Mouse (Mus musculus): ENCODE data around the gene Oas1d. TPM values are rescaled to one million over a fixed set of nuclear protein-coding genes. Genes with fewer than 3 reads are reported as not detected.
"Not testable (repeated sequence)": the region's sequence is repeated elsewhere in the genome, so short reads cannot be mapped to it uniquely, and the experiment has no call there.

Oas1d gene
- polyA plus RNA-seq, 1 experiment from 2014 or later = not detected

DNA sequence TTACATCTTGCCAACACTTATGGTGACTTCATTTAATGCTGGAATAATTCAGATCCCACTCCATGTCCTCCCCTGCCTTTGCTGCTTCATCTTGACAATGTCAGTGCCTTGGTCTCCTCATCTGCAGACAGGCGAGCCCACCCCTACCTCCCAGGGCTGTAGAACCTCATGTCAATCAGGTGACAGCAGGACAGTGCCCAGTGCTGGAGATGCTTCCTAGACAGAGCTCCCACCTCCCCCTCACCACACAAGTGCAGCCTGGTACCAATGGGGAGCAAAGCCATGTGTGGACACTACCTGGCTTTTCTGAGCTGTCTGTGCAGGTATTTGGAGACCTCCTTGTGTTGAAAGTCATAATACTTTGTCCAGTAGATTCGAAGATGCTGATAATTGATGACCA is 35.5 kb upstream of the Oas1d start:
- H3K36me3 ChIP-seq (replicated peaks; ENCODE audit: control insufficient read depth, insufficient read depth, low read depth, low read length); ATAC-seq (replicated peaks; ENCODE audit: insufficient number of reproducible peaks, low FRiP score, low TSS enrichment, low read depth); H3K27ac ChIP-seq (replicated peaks; ENCODE audit: low read depth, low read length); H3K27me3 ChIP-seq (ENCODE audit: control insufficient read depth, insufficient read depth, low read length); H3K9ac ChIP-seq (replicated peaks; ENCODE audit: low read length); H3K9me3 ChIP-seq (replicated peaks; ENCODE audit: control insufficient read depth, low read length); H3K4me3 ChIP-seq (ENCODE audit: low read depth, low read length); DNase-seq (ENCODE audit: low spot score); H3K4me1 ChIP-seq (ENCODE audit: control insufficient read depth, insufficient read depth, low read length); H3K4me2 ChIP-seq (ENCODE audit: low read depth, low read length): not testable (repeated sequence)
- 63% methylated on average over 2 of the region's 2 CpGs for WGBS

DNA sequence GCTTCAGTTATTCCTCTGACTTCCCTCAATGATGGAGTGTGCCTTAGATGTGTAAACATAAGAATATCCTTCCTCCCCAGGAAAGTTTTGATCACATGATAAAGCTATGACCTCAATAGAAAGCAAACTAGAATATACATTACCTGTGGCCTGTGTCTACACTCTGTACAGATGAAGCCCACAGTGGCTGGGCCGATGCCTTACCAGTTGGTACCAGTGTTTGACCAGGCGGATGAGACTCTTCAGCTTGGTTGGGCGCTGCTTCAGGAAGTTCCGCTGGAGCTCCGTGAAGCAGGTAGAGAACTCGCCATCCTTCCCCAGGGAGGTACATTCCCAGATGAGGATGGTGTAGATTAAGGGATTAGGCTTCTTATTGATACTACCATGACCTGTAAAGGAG is 32.7 kb upstream of the Oas1d start:
- DNase-seq (ENCODE audit: low spot score); H3K4me2 ChIP-seq (ENCODE audit: low read depth, low read length); H3K4me1 ChIP-seq (ENCODE audit: control insufficient read depth, insufficient read depth, low read length); H3K9me3 ChIP-seq (replicated peaks; ENCODE audit: control insufficient read depth, low read length); H3K27ac ChIP-seq (replicated peaks; ENCODE audit: low read depth, low read length); H3K9ac ChIP-seq (replicated peaks; ENCODE audit: low read length); ATAC-seq (replicated peaks; ENCODE audit: insufficient number of reproducible peaks, low FRiP score, low TSS enrichment, low read depth); H3K36me3 ChIP-seq (replicated peaks; ENCODE audit: control insufficient read depth, insufficient read depth, low read depth, low read length); H3K27me3 ChIP-seq (ENCODE audit: control insufficient read depth, insufficient read depth, low read length); H3K4me3 ChIP-seq (ENCODE audit: low read depth, low read length): not testable (repeated sequence)
- 93% methylated on average over 6 of the region's 6 CpGs for WGBS

DNA sequence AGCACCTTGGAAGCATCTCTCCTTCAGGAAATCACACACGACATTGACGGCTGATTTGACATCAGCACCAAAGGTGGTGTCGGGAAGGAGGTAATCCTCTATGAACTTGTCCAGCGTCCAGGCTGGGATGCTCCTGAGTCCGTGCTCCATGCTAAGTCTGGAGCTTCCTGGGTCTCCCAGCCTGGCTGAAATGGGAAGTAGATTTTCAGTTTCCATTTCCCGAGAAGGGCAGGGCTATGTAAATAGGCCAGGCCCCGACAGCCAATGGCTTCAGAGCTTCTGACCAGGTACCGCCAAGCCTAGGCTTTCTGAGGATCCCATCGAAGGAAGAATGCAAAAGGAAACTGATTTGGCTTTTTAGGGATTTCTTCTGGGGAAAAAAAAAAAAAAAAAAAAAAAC is 26.9 kb upstream of the Oas1d start, which contains the start of gene Oas1g:
Oas1g (minus strand) TSS at position 201 of the 400 bp plus-strand sequence.
- not testable (repeated sequence) for ATAC-seq (replicated peaks; ENCODE audit: insufficient number of reproducible peaks, low FRiP score, low TSS enrichment, low read depth)

GRCm38 (mm10) chr5:120887831-120888230 is 26.5 kb upstream of the Oas1d start:
- Histone ChIP-seq H3K4me2 (ENCODE audit: low read depth, low read length) (no peak overlapping the region), H3K9me3 (replicated peaks; ENCODE audit: control insufficient read depth, low read length) (no peaks in the 10 kb centered on the region), H3K4me1 (ENCODE audit: control insufficient read depth, insufficient read depth, low read length) (no peaks in the 10 kb centered on the region), H3K36me3 (replicated peaks; ENCODE audit: control insufficient read depth, insufficient read depth, low read depth, low read length) (no peaks in the 10 kb centered on the region), H3K27ac (replicated peaks; ENCODE audit: low read depth, low read length) (no peak overlapping the region), H3K9ac (replicated peaks; ENCODE audit: low read length) (no peak overlapping the region), H3K27me3 (ENCODE audit: control insufficient read depth, insufficient read depth, low read length) (no peaks in the 10 kb centered on the region), H3K4me3 (ENCODE audit: low read depth, low read length) (no peak overlapping the region)
- DNase-seq (ENCODE audit: low spot score) (no peak), ATAC-seq (replicated peaks; ENCODE audit: insufficient number of reproducible peaks, low FRiP score, low TSS enrichment, low read depth) (no peak)
- WGBS = 61% methylated on average over 6 of the region's 6 CpGs

More for the DNA sequence above, 26.9 kb upstream of the Oas1d start, which contains the start of gene Oas1g:
- not testable (repeated sequence) for H3K36me3 ChIP-seq (replicated peaks; ENCODE audit: control insufficient read depth, insufficient read depth, low read depth, low read length); H3K9me3 ChIP-seq (replicated peaks; ENCODE audit: control insufficient read depth, low read length); DNase-seq (ENCODE audit: low spot score); H3K27me3 ChIP-seq (ENCODE audit: control insufficient read depth, insufficient read depth, low read length); H3K9ac ChIP-seq (replicated peaks; ENCODE audit: low read length); H3K4me3 ChIP-seq (ENCODE audit: low read depth, low read length); H3K27ac ChIP-seq (replicated peaks; ENCODE audit: low read depth, low read length); H3K4me2 ChIP-seq (ENCODE audit: low read depth, low read length); H3K4me1 ChIP-seq (ENCODE audit: control insufficient read depth, insufficient read depth, low read length)
- 17% methylated on average over 4 of the region's 9 CpGs for WGBS

- H3K27ac ChIP-seq (replicated peaks; ENCODE audit: low read depth, low read length); ATAC-seq (replicated peaks; ENCODE audit: insufficient number of reproducible peaks, low FRiP score, low TSS enrichment, low read depth); H3K36me3 ChIP-seq (replicated peaks; ENCODE audit: control insufficient read depth, insufficient read depth, low read depth, low read length); H3K9me3 ChIP-seq (replicated peaks; ENCODE audit: control insufficient read depth, low read length); DNase-seq (ENCODE audit: low spot score); H3K4me3 ChIP-seq (ENCODE audit: low read depth, low read length); H3K4me2 ChIP-seq (ENCODE audit: low read depth, low read length); H3K27me3 ChIP-seq (ENCODE audit: control insufficient read depth, insufficient read depth, low read length); H3K9ac ChIP-seq (replicated peaks; ENCODE audit: low read length); H3K4me1 ChIP-seq (ENCODE audit: control insufficient read depth, insufficient read depth, low read length): not testable (repeated sequence)
- WGBS = 39% methylated on average over 4 of the region's 4 CpGs
These were observed 26.0 kb upstream of the Oas1d start for GRCm38 (mm10) chr5:120888294-120888815.

DNA sequence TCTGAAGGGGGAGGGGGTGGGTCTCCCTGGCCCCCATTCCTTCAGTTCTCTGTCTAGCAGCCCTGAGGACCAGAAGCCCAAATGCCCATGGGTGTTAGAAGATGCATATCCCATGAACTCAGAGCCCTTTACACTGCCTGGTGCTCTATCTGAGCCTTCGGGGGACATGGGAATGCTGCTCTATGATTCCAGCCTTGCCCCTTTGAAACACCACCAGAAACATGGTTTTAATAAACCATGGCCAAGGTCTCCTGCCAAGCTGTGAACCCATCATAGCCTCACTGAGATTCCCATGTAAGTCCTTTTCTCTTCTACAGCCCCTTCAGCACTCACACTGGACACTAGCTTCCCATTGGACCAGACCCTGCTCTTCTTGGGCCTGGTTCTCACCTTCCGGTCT is 24.3 kb upstream of the Oas1d start:
- ATAC-seq (replicated peaks; ENCODE audit: insufficient number of reproducible peaks, low FRiP score, low TSS enrichment, low read depth) = no peak

DNA sequence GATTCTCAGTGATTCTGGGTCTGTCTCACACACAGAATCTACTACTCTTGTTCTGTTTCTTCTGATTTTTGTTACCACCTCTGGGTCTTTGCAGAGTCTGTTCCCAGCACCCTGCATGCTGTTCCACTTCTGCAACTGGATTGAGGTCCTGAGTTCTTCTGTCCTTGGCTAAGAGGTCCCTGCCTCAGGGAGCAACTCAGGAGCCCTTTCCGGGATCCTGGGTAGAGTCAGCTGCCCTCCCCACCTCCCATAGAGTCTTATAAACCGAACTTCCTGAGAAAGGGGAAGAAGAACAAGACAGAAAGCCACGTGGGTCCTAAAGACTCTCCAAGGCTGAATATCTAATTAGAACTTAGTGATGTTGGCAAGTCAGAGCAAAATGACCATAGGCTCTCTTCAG is 23.3 kb upstream of the Oas1d start:
- WGBS = 48% methylated on average over 3 of the region's 3 CpGs

More for the DNA sequence above, 24.3 kb upstream of the Oas1d start:
- no peak for DNase-seq (ENCODE audit: low spot score)
- Histone ChIP-seq H3K4me3 (ENCODE audit: low read depth, low read length) (no peak overlapping the region), H3K9ac (replicated peaks; ENCODE audit: low read length) (no peak overlapping the region), H3K4me2 (ENCODE audit: low read depth, low read length) (no peak overlapping the region), H3K9me3 (replicated peaks; ENCODE audit: control insufficient read depth, low read length) (no peaks in the 10 kb centered on the region), H3K27me3 (ENCODE audit: control insufficient read depth, insufficient read depth, low read length) (no peaks in the 10 kb centered on the region), H3K4me1 (ENCODE audit: control insufficient read depth, insufficient read depth, low read length) (no peaks in the 10 kb centered on the region), H3K36me3 (replicated peaks; ENCODE audit: control insufficient read depth, insufficient read depth, low read depth, low read length) (no peaks in the 10 kb centered on the region), H3K27ac (replicated peaks; ENCODE audit: low read depth, low read length) (no peak overlapping the region)
- 82% methylated on average over 2 of the region's 2 CpGs for WGBS

GRCm38 (mm10) chr5:120891566-120892242 is 22.6 kb upstream of the Oas1d start:
- not testable (repeated sequence) for DNase-seq (ENCODE audit: low spot score); ATAC-seq (replicated peaks; ENCODE audit: insufficient number of reproducible peaks, low FRiP score, low TSS enrichment, low read depth); H3K4me3 ChIP-seq (ENCODE audit: low read depth, low read length); H3K9ac ChIP-seq (replicated peaks; ENCODE audit: low read length); H3K4me2 ChIP-seq (ENCODE audit: low read depth, low read length); H3K27me3 ChIP-seq (ENCODE audit: control insufficient read depth, insufficient read depth, low read length); H3K9me3 ChIP-seq (replicated peaks; ENCODE audit: control insufficient read depth, low read length); H3K27ac ChIP-seq (replicated peaks; ENCODE audit: low read depth, low read length); H3K36me3 ChIP-seq (replicated peaks; ENCODE audit: control insufficient read depth, insufficient read depth, low read depth, low read length); H3K4me1 ChIP-seq (ENCODE audit: control insufficient read depth, insufficient read depth, low read length)
- 76% methylated on average over 2 of the region's 2 CpGs for WGBS

More for the DNA sequence above, 23.3 kb upstream of the Oas1d start:
- Histone ChIP-seq H3K9ac (replicated peaks; ENCODE audit: low read length) (no peak overlapping the region), H3K27ac (replicated peaks; ENCODE audit: low read depth, low read length) (no peak overlapping the region), H3K4me1 (ENCODE audit: control insufficient read depth, insufficient read depth, low read length) (no peaks in the 10 kb centered on the region), H3K4me2 (ENCODE audit: low read depth, low read length) (no peak overlapping the region), H3K27me3 (ENCODE audit: control insufficient read depth, insufficient read depth, low read length) (no peaks in the 10 kb centered on the region), H3K4me3 (ENCODE audit: low read depth, low read length) (no peak overlapping the region), H3K9me3 (replicated peaks; ENCODE audit: control insufficient read depth, low read length) (no peaks in the 10 kb centered on the region), H3K36me3 (replicated peaks; ENCODE audit: control insufficient read depth, insufficient read depth, low read depth, low read length) (no peaks in the 10 kb centered on the region)
- DNase-seq (ENCODE audit: low spot score) = no peak
- no peak for ATAC-seq (replicated peaks; ENCODE audit: insufficient number of reproducible peaks, low FRiP score, low TSS enrichment, low read depth)

All from embryonic facial prominence, embryonic 11.5 days (tissue).